Mouse (Mus musculus) CD4-positive, CD25-positive, alpha-beta regulatory T cell, adult 2 months (primary cell): Measurements from ENCODE around the gene Slc24a4.
A peak's percentile ranks its signal among the peaks of the same experiment; 100 is the strongest.
"Not testable (repeated sequence)": the region's sequence is repeated elsewhere in the genome, so short reads cannot be mapped to it uniquely, and the experiment has no call there.

Source experiments
- DNase-seq: peaks from one replicate; pipeline ENCODE4 v3.0.0-alpha.2; 2012; ENCODE audit warnings: low read depth, low spot score

Slc24a4 gene

DNA sequence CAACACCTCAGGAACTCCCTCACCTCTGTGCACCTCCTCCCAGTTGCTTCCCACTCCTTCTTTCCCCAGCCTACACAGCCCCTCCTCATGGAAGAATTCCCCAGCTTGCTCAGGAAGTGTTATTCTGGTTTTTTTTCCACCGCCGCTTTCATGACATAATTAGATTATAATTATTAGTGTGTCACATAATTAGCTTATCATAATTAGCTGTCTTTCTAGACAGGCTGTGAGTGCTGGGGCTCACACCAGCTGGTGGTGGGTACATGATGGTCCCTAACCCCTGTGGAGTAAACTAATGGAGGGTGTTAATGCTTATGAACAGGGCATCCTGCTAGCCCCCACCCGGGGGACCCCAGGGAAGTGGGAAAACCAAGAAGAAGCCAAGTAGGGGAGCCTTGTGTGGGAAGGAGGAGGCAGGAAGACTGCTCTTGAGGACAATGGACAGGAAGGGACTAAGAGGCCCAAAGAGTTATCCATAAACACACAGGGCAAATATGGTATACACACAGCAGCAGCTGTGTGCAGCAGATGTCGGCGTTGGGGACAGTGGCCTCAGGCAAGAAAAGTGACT is 38.2 kb downstream of the Slc24a4 start:
- no peak for DNase-seq

DNA sequence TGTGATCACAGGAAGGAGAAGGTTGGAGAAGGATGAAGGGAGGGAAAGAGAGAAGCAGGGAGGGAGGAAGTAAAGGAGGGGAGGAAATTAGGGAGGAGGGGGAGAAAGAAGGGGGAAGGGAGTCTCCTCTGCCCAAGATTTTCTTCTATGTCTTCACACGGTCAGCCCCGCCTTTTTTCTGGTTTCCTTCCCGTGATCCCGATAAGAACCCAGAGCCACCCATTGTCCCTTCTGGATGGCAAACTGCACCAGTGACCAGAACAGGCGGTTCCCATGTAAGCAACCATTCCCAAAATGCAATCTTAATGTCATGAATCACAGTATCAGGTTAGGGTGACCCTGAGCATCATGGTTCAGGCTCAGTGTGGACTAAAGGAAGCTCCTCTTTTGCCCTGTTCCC is 38.8 kb downstream of the Slc24a4 start:
- DNase-seq, result no peak

DNA sequence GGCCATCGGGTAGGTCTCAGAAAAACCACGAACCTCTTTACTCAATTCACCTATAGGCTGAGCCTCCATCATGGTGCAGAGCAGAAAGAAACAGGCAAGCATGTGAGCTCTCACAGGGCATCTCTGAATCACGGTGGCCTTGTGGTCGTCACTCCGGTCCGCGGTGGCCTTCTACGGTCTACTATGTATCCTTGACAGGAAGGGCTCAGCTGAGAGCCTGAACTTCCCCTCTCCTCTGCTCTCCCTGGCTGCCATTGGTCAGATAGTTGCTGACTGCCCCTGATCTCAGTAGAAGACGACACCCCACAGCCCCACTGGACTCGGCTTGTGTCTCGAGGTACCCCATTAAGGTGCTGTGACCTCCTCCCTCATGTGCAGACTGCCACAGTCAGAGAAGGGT is 44.2 kb downstream of the Slc24a4 start:
- no peak for DNase-seq

DNA sequence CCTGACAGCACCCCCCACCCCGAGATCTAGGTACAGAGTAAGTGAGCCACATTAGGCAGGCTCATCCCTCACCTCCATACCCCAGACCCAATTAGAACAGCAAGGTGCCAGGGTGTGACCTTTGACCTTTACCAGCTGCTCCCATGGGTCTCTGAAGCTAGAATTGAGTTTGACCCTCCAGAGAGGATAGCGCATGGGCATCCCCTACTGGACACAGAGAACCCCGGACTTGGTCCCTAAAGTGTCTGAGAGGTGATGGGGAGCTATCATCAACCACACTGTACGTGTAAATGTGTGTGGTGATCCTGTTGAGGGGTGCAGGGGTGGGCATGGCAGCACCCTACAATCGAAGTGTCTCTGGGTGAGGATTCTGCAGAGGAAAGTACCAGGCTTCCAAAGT is 44.8 kb downstream of the Slc24a4 start:
- DNase-seq, result no peak

DNA sequence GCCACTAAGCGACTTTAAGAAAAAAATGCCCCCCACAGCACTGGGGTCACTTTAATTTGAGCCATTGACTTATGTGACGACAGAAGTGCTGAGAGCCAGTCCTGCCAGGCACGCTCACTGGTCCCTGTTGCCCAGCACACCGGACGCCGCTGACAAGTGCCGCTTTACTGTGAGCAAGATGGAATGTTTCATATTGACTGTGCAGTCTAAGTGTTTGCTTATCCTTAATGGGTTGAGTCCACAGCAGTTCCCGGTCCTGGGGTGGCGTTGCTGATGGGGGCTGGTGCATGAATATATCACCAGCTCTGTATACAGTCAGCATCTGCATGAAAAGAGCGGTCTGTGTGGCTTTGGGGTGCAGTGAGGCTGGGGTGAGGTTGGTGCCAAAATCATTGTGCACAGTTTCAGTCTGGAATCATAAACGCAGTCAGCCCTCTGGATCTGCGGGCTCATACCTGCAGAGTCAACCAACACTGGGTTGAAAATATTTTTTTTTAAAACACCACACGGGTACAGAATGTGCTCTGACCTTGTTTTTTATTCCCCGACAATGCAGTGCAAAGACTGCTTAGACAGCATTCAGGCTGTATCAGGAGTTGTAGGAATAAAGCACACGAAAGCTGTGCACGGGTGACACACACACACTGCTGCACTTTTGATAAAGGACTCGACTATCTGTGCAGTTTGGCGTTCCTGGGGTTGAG is 52.0 kb downstream of the Slc24a4 start:
- no peak for DNase-seq

DNA sequence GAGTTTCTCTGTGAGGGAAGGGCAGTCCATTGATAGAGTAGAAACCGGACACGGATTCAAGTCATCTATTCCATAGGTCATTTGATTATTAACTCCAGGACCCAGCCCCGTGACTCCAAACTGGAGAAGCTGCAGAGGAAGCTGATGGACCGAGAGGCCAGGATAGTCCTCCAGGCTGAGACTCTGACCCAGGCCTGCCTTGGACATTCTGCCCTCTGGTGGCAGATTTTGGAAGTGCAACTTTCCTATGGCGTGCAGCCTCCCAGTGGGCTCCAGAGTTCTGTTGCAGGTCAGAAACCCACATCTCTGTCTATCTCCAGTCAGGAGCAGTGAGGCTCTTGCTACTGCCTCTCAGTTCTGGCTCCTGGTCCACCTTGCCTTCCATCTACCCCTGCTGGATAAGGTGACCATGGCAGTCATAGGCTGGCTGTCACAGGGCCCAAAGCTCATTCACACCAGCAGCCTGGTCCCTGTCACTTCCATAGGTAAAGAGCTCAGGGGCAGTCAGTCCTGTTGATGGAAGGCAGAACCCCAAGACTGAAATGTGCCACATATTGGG is 53.3 kb downstream of the Slc24a4 start:
- peak; percentile 64 for DNase-seq

DNA sequence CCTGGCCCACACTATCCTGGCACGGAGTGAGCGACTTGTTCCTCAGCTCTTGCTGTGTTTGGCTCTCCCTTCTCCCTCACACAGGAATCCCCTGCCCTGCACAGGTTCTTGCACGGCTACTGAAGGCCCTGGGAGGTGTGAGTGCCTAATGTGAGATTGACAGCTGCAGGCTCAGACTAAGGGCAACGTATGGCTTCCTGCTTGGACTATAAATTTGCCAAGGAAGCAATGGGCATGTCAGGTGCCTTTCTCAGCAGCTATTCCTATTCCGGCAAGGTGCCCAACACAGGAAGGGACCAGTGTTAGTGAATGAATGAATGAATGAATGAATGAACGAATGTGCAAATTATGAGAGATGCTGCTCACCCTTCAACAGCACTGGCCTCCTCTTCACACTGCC is 54.1 kb downstream of the Slc24a4 start:
- no peak for DNase-seq

DNA sequence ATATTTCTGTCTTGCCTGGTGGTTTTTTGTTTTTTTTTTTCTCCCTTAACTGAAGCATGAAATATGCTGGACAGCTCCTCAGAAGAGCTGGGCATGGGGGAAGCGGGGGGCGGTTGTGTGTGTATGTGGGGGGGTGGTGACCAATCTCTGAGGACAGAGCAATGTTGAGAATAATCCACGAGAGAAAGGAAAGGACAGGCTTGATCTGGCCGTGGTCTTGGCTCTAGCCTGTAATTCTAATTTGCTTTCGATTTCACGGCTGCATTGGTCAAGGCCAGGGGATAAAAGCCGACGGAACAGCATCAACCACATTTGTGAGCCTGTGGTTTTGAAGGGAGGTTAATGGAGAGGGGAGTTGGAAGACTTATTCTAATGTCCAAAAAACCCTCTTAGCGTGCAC is 54.7 kb downstream of the Slc24a4 start:
- DNase-seq, result no peak

DNA sequence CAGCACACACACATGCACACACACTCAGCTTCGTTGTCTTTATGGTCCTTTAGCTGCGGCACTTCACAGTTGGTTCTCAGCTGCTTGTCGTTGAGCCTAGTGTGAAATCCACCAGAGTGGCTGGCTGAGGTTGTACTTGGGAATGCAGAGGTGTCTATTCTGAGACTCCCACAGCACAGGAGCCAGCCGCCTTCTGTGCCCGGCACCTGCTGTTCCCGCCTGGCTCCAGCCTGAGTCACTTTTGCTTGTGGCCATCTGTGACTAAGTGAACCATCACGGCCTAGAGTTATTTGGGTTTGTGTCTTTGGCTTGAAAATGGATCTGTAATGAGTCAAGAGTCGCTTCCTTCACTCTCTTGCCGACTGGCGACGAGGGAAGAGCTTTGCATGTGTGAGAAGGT is 62.3 kb downstream of the Slc24a4 start:
- DNase-seq, result no peak

DNA sequence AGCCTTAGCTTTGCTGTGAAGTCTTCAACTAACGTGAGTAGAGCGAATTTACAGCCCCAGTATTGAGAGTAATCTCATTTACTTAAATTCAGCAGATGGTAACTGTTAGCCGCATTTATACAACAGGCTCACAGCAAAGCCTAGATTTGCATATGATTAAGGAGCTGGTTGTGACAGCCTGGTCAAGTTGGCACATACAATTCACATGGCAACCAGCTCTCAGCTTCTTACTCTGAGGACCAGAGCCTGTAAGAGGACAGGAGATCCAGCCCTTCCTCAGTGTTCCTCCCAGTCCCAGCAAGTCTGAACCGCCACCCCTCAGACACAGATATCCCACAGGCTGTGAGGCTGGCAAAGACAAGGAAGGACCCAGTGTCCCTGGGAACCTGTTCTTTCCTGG is 73.0 kb downstream of the Slc24a4 start:
- no peak for DNase-seq

DNA sequence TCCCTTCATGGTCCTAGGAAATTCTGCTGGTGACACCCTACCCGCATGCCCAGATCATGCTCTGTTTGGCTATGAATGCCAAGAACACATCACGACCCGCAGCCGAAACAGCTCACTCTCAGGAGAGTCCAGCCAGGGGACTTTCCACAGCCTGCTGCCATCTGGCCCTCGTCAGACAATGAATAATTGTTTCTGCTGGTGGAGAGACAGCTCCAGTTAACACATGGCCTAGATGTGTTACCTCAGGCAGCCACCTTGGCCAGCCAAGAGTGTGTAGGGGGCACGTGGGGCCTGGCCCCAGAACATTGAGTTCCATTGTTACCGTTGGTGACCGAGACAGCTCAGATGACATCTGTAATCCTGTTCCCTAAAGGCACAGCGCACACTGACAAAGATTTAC is 74.4 kb downstream of the Slc24a4 start:
- DNase-seq, result no peak

DNA sequence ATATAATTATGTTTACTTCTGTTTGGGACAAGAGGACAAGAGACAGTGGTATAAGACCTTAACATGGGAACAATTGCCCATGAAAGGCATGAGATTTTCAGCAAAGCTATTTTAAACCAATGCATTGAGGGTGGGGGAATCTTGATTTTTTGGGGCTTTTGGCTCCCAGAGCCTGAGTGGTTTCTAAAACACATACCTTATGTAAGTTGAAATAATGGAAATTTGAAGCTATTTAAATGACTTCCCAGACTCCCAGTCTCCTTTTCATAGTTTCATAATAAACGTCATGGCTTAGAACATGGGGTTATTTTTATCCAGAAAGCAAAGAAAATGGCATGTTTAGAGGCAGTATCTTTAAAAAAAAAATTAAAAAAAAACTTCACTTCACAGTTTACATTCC is 77.9 kb downstream of the Slc24a4 start:
- no peak for DNase-seq

DNA sequence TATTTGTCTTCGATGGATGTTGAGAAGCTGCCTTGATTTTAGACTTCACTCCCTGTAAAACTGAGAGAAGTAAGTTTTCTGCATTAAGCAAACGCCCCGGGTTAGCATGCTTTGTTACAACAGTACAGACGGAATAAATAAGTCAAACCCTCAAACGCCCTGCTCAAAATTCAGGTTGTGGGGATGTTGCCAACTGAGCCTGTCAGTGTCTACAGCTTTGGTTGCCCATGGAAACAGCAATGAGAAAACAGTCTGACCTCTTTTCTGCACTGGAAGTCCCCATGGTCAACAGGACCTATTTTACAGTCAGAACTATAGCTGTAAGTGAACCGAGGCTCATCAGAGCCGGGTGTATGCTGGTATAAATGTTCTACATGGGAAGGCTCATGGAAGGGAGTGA is 78.7 kb downstream of the Slc24a4 start:
- DNase-seq, result no peak

DNA sequence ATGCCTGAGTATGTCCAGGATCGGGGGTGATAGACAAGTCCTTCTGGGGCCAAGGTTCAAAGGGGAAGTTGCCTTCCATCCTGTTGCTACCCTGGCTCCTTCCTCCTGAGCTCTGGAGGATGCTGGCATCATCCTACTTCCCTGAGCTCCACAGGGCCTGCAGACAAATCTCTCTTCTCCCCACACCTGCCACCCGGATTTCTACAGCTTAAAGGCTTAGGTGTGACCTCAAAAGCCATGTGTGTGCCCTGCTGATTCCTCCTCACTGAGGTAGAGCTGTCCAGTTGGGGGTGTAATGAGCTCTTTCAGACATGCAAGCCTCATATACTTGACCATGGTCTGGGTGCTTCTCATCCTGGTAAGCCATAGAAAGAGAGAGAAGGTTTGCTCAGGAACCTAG is 82.3 kb downstream of the Slc24a4 start:
- DNase-seq, result no peak

DNA sequence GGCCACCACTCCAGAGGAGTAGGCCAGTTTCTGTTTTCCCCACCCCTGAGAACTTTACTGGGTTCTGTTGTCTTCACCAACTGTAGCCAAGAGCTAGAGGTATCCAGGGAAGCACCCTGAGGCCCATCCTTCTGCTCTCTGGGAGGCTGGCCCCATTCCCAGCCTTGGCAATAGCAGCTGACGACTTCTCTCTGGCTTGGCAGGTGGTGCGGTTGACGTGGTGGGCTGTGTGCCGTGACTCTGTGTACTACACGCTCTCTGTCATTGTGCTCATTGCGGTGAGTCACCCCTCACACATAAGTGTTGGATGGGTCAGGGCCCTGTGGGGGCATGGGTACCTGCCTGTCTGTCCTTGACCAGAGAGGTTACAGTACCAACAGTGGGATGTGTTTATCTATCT is 94.9 kb downstream of the Slc24a4 start:
- DNase-seq, result no peak

DNA sequence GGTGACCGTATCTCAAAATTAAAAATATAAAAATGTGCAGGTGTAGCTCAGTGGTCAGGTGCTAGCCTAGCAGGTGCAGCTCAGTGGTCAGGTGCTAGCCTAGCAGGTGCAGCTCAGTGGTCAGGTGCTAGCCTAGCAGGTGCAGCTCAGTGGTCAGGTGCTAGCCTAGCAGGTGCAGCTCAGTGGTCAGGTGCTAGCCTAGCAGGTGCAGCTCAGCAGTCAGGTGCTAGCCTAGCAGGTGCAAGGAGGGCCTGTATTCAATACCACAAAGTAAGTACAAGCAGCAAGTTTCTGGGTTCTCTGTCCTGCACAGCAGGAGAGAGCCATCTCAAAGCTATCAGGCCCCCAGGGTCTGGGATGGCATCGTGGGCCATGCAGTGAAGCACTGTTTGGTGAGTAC is 95.6 kb downstream of the Slc24a4 start:
- not testable (repeated sequence) for DNase-seq

DNA sequence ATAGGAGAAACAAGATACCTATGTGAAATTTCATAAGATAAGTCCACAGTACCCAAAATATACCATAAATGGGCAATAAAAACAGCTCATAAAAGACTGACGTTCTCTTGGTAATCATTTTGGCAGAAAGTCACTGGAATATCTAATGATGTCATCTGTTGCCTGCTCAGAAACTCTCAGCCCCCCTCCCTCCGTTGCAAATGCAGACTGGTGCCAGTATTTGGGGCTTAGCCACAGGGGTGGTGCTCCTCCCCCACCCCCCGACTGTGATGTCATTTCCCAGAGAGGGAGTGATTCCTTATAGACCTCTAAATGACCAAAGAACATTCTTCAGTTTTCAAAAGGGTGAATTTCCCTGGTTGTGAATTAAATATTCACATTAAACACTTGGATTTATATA is 96.6 kb downstream of the Slc24a4 start:
- DNase-seq, result no peak

DNA sequence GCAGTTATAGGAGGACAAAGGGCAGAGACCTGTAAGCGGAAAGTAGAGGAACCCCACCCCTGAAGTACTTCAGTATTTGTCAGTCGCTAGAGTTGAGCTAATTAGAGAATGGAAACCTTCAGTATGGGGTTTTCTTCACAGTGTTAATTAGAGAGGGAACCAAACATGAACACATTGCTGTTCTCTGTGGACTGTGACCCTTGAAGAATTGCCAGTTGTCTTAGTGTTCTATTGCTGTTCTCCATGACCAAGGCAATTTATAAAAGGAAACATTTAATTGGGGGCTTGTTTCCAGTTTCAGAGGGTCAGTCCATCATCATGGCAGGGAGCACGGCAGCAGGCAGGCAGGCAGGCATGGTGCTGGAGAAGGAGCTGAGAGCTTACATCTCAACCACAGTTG is 107.0 kb downstream of the Slc24a4 start:
- no peak for DNase-seq

DNA sequence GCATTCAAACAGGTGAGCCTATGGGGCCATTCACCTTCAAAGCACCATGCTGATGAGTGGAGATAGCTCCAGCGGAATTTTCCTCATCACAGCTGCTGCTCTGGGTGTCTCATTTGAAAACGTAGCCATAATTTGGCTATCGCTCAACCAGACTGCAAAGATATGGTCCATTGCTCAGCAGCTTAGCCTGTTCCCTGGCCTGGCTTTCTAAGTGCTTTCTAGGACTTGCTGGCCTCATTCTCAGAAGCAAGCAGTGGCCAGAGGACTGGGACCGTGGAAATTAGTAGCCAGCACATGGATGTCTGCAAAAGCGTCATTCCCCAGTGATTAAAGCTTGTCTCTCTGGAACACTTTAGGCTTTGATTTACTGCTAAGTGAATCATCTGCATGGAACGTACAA is 107.8 kb downstream of the Slc24a4 start:
- no peak for DNase-seq

DNA sequence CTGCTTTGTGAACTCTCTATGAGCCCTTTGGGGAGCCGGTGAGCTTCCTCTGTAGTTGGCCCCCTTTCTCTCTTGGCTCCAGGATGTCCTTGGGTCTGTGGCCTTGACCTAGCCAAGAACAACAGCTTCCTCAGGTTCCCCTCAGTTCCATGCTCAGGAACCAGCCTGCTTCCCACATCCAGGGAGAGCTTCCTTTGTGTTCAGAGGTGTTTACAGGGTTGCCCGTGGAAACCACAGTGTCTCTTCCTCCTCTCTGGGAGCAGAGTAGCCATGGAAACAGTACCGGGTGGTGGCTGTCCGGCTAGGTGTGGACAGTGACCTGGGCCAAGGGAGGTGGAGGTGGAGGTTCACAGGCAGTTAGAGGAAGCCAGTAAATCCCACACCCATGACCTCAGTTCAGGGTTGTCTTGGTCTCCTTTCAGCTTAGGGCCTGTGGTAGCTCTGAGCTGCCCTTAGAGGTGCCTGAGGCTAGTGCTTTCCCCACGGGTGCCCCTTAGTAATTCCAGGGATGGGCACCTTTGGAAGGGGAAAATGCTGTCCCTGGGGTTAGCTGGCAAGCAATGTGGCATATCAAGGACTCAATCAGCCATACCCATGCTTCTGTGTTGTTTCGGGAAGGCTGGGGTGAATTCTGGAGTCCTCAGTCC is 113.7 kb downstream of the Slc24a4 start:
- DNase-seq, result no peak

DNA sequence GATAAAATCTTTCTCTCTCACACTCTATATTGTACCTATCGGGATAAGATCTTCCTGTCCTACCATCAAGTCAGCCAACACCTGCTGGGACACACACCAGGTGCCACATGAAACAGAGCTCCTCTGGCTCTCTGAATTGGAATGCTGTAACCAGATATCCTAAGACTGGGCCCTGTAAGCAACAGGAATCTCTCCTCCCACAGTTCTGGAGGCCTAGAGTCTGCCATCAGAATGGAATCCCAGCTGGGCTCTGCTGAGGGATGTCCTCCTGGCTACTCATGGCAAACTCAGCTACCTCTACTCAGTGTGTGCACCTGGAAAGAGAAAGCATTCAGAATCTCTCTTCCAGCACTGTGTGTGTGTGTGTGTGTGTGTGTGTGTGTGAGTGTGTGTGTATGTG is 115.4 kb downstream of the Slc24a4 start:
- DNase-seq, result no peak

DNA sequence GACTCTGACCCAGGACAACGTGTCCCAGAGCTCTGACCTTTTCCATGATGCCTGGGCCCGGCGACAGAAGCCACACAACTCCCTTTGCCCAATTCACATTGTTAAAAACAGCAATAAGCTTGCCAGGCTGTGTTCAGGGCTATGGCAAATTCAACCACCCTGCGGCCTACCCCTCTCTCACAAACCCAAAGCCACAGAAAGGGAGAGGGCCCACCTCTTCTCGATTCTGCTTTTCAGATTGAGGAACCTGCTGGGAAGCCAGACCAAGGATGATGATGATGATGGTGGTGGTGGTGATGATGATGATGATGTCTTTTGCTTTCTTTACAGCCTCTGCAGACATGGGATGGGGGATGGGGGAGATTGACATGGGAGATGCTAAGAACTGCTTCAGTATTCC is 117.7 kb downstream of the Slc24a4 start:
- DNase-seq, result no peak

DNA sequence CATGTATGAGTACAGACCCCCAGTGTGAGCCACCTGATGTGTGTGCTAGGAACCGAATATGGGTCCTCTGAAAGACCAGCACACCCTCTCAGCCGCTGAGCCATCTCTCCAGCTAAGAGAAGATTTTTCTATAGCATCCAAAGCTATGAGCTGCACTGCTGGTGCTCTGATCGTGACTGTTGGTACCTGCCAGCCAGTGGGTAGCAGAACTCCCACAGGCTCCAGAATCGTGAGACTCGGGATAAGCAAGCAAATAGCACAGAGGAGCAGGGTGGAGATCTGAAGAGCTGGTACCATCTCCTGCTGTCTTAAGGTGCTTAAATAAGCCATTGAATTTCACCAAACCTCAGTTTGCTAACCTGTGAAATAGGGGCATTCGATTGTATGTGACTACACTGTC is 119.6 kb downstream of the Slc24a4 start:
- DNase-seq, result no peak
